Mouse (Mus musculus): ENCODE measurements around the gene Lrrc49. TPM values are rescaled to one million over a fixed set of nuclear protein-coding genes. Genes with fewer than 3 reads are reported as not detected.
A peak's percentile ranks its signal among the peaks of the same experiment; 100 is the strongest.

Gene Lrrc49
- polyA plus RNA-seq, 1 experiment from 2014 or later = 21.9 TPM

DNA sequence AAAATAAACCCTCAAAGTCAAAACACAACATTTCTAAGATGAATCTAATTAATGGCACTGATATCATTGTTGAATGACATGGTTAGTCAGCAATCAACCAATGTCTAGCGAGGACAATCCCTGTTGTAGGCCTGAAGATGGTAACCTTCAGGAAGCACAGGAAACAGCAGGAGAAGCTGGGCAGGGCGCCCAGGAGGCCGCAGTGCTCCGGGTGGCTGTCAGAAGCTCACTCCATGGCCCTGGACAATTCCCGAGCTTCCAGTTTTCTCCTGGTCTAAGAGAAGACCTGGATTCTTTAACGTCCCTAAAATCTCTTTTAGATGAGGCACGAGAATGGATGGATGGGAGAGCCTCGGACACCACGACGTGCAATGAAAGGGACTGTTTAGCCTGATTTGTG lies 99.0 kb downstream of the Lrrc49 start:
- Histone ChIP-seq H3K9me3 (ENCODE audit: low read depth, low read length) (no peaks in the 10 kb centered on the region), H3K27me3 (ENCODE audit: insufficient read depth, low read length) (no peaks in the 10 kb centered on the region), H3K4me2 (no peak overlapping the region), H3K27ac (ENCODE audit: low read depth) (no peak overlapping the region), H3K4me1 (ENCODE audit: insufficient read depth) (no peaks in the 10 kb centered on the region), H3K36me3 (ENCODE audit: insufficient read depth) (peaks cover 3% of the 10 kb centered on the region; the same call in 1 of the 2 replicates), H3K4me3 (ENCODE audit: low read depth, low read length) (no peak overlapping the region), H3K9ac (no peak overlapping the region)
- no peak for ATAC-seq (ENCODE audit: insufficient read depth)
- DNase-seq = no peak
- TF ChIP-seq CTCF (IDR thresholded peaks at IDR 0.05; ENCODE audit: low read depth) = no peak
- 85% methylated on average over 10 of the region's 10 CpGs for WGBS

DNA sequence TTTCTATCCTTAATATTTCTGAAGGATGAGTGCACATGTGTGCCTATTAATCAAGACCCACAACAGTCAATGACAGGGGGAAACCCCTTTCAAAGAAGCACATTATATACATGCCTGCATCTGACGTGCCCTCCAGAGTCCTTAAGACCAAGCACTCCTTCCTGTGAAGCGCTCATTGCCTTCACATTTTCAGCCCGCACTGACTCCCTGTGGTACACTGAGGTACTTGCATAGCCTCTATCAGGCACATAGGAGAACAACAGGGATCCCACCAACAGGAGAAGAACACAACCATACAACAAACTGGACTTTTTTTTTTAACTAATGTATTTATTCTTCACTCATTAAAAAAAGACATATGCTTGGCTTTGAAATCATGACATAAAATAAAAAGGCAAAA lies 101.0 kb downstream of the Lrrc49 start:
- Histone ChIP-seq H3K9ac (no peak overlapping the region), H3K9me3 (ENCODE audit: low read depth, low read length) (no peaks in the 10 kb centered on the region), H3K27me3 (ENCODE audit: insufficient read depth, low read length) (no peaks in the 10 kb centered on the region), H3K36me3 (ENCODE audit: insufficient read depth) (peaks cover 3% of the 10 kb centered on the region; the same call in 1 of the 2 replicates), H3K27ac (ENCODE audit: low read depth) (no peak overlapping the region), H3K4me3 (ENCODE audit: low read depth, low read length) (no peak overlapping the region), H3K4me1 (ENCODE audit: insufficient read depth) (no peaks in the 10 kb centered on the region), H3K4me2 (no peak overlapping the region)
- peak; percentile 45 for TF ChIP-seq CTCF (IDR thresholded peaks at IDR 0.05; ENCODE audit: low read depth)
- WGBS = 75% methylated on average over 3 of the region's 3 CpGs
- ATAC-seq (ENCODE audit: insufficient read depth) = no peak
- peak; percentile 22 for DNase-seq

- no peak overlapping the region for H3K9ac ChIP-seq
- H3K4me2 ChIP-seq = no peak overlapping the region
- H3K4me3 ChIP-seq (ENCODE audit: low read depth, low read length) = no peak overlapping the region
- DNase-seq (no peak), ATAC-seq (ENCODE audit: insufficient read depth) (no peak)
- H3K4me1 ChIP-seq (ENCODE audit: insufficient read depth) = no peaks in the 10 kb centered on the region
- H3K27me3 ChIP-seq (ENCODE audit: insufficient read depth, low read length) = no peaks in the 10 kb centered on the region
- 89% methylated on average over 5 of the region's 5 CpGs for WGBS
- H3K36me3 ChIP-seq (ENCODE audit: insufficient read depth) = no peaks in the 10 kb centered on the region
- no peaks in the 10 kb centered on the region for H3K9me3 ChIP-seq (ENCODE audit: low read depth, low read length)
- TF ChIP-seq CTCF (IDR thresholded peaks at IDR 0.05; ENCODE audit: low read depth) = no peak
- no peak overlapping the region for H3K27ac ChIP-seq (ENCODE audit: low read depth)
Measured at GRCm38 (mm10) chr9:60585206-60585605, 102.8 kb downstream of the Lrrc49 start.

GRCm38 (mm10) chr9:60582553-60582952 lies 105.4 kb downstream of the Lrrc49 start:
- Histone ChIP-seq H3K27me3 (ENCODE audit: insufficient read depth, low read length) (no peaks in the 10 kb centered on the region), H3K27ac (ENCODE audit: low read depth) (no peak overlapping the region), H3K9ac (no peak overlapping the region), H3K36me3 (ENCODE audit: insufficient read depth) (no peaks in the 10 kb centered on the region), H3K4me1 (ENCODE audit: insufficient read depth) (no peaks in the 10 kb centered on the region), H3K4me3 (ENCODE audit: low read depth, low read length) (no peak overlapping the region), H3K4me2 (no peak overlapping the region), H3K9me3 (ENCODE audit: low read depth, low read length) (no peaks in the 10 kb centered on the region)
- 66% methylated on average over 7 of the region's 7 CpGs for WGBS
- no peak for DNase-seq
- TF ChIP-seq CTCF (IDR thresholded peaks at IDR 0.05; ENCODE audit: low read depth) = no peak
- ATAC-seq (ENCODE audit: insufficient read depth) = no peak

GRCm38 (mm10) chr9:60573011-60573410 lies 114.9 kb downstream of the Lrrc49 start:
- H3K4me1 ChIP-seq (ENCODE audit: insufficient read depth) = no peaks in the 10 kb centered on the region
- no peak overlapping the region for H3K4me3 ChIP-seq (ENCODE audit: low read depth, low read length)
- no peaks in the 10 kb centered on the region for H3K27me3 ChIP-seq (ENCODE audit: insufficient read depth, low read length)
- ATAC-seq (ENCODE audit: insufficient read depth) (no peak), DNase-seq (no peak)
- H3K36me3 ChIP-seq (ENCODE audit: insufficient read depth) = no peaks in the 10 kb centered on the region
- no peak for TF ChIP-seq CTCF (IDR thresholded peaks at IDR 0.05; ENCODE audit: low read depth)
- no peaks in the 10 kb centered on the region for H3K9me3 ChIP-seq (ENCODE audit: low read depth, low read length)
- 77% methylated on average over 7 of the region's 7 CpGs for WGBS
- no peak overlapping the region for H3K27ac ChIP-seq (ENCODE audit: low read depth)
- H3K4me2 ChIP-seq = no peak overlapping the region
- no peak overlapping the region for H3K9ac ChIP-seq

- WGBS = 88% methylated on average over 4 of the region's 4 CpGs
- no peak overlapping the region for H3K27ac ChIP-seq (ENCODE audit: low read depth)
- ATAC-seq (ENCODE audit: insufficient read depth) = no peak
- H3K4me3 ChIP-seq (ENCODE audit: low read depth, low read length) = no peak overlapping the region
- no peaks in the 10 kb centered on the region for H3K36me3 ChIP-seq (ENCODE audit: insufficient read depth)
- H3K4me2 ChIP-seq = no peak overlapping the region
- TF ChIP-seq CTCF (IDR thresholded peaks at IDR 0.05; ENCODE audit: low read depth) = no peak
- no peak for DNase-seq
- no peaks in the 10 kb centered on the region for H3K27me3 ChIP-seq (ENCODE audit: insufficient read depth, low read length)
- H3K9me3 ChIP-seq (ENCODE audit: low read depth, low read length) = no peaks in the 10 kb centered on the region
- no peaks in the 10 kb centered on the region for H3K4me1 ChIP-seq (ENCODE audit: insufficient read depth)
- no peak overlapping the region for H3K9ac ChIP-seq
Measured at GRCm38 (mm10) chr9:60571725-60572124, 116.2 kb downstream of the Lrrc49 start.

DNA sequence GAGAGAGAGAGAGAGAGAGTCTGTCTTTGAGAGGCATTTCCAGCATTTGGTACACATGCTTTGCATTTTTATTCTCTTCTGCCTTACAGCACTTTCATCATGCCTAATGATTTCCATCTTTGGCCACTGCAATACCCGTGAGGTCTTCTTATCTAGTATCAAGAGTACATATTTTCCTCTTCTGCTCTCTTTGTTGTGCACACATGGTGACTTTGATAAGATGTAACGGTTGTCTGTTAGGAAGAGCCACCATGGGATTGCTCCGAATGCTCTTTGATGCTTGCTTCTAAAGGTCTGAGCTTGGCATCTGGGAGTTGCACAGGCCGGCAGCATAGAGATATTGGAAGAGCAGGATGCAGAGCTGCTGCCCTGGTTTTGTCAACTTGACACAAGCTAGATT lies 116.9 kb downstream of the Lrrc49 start:
- Histone ChIP-seq H3K4me1 (ENCODE audit: insufficient read depth) (no peaks in the 10 kb centered on the region), H3K9ac (no peak overlapping the region), H3K36me3 (ENCODE audit: insufficient read depth) (no peaks in the 10 kb centered on the region), H3K4me3 (ENCODE audit: low read depth, low read length) (no peak overlapping the region), H3K27me3 (ENCODE audit: insufficient read depth, low read length) (no peaks in the 10 kb centered on the region), H3K27ac (ENCODE audit: low read depth) (no peak overlapping the region), H3K4me2 (no peak overlapping the region), H3K9me3 (ENCODE audit: low read depth, low read length) (no peaks in the 10 kb centered on the region)
- WGBS = 66% methylated on average over 4 of the region's 4 CpGs
- TF ChIP-seq CTCF (IDR thresholded peaks at IDR 0.05; ENCODE audit: low read depth) = no peak
- no peak for ATAC-seq (ENCODE audit: insufficient read depth)
- DNase-seq = no peak

DNA sequence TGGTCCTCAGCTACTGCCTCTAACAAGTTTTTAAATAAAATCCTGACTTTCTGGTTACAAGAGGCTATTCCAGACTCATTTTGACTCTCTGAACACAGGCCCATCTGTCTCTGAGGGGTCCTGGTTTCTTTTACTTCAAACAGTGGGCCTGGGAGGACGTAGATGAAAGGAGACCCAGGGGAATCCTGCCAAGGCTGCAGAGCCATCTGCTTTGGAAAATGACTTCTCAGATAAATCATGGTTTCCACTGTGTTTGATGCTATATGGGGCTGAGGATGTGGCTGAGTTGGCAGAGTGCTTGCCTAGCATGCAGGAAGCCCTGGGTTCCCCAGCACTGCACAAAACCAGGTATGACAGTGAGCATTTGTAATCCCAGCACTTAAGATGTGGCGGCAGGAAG lies 118.6 kb downstream of the Lrrc49 start:
- Histone ChIP-seq H3K27me3 (ENCODE audit: insufficient read depth, low read length) (no peaks in the 10 kb centered on the region), H3K4me3 (ENCODE audit: low read depth, low read length) (no peak overlapping the region), H3K27ac (ENCODE audit: low read depth) (no peak overlapping the region), H3K9me3 (ENCODE audit: low read depth, low read length) (no peaks in the 10 kb centered on the region), H3K4me1 (ENCODE audit: insufficient read depth) (no peaks in the 10 kb centered on the region), H3K4me2 (no peak overlapping the region), H3K36me3 (ENCODE audit: insufficient read depth) (no peaks in the 10 kb centered on the region), H3K9ac (no peak overlapping the region)
- ATAC-seq (ENCODE audit: insufficient read depth) = no peak
- 63% methylated on average over 2 of the region's 2 CpGs for WGBS
- no peak for TF ChIP-seq CTCF (IDR thresholded peaks at IDR 0.05; ENCODE audit: low read depth)
- peak; percentile 32 for DNase-seq

All from lung, embryonic 14.5 days (tissue).